Mouse (Mus musculus): Measurements from ENCODE around the gene Nrd1. TPM values are rescaled to one million over a fixed set of nuclear protein-coding genes. Genes with fewer than 3 reads are reported as not detected.

The Nrd1 gene
- polyA plus RNA-seq (2015; fragmentation: Nextera tagmentation; extraction: Ambion mirVana): 70.7 and 75.1 TPM in 2 replicates

DNA sequence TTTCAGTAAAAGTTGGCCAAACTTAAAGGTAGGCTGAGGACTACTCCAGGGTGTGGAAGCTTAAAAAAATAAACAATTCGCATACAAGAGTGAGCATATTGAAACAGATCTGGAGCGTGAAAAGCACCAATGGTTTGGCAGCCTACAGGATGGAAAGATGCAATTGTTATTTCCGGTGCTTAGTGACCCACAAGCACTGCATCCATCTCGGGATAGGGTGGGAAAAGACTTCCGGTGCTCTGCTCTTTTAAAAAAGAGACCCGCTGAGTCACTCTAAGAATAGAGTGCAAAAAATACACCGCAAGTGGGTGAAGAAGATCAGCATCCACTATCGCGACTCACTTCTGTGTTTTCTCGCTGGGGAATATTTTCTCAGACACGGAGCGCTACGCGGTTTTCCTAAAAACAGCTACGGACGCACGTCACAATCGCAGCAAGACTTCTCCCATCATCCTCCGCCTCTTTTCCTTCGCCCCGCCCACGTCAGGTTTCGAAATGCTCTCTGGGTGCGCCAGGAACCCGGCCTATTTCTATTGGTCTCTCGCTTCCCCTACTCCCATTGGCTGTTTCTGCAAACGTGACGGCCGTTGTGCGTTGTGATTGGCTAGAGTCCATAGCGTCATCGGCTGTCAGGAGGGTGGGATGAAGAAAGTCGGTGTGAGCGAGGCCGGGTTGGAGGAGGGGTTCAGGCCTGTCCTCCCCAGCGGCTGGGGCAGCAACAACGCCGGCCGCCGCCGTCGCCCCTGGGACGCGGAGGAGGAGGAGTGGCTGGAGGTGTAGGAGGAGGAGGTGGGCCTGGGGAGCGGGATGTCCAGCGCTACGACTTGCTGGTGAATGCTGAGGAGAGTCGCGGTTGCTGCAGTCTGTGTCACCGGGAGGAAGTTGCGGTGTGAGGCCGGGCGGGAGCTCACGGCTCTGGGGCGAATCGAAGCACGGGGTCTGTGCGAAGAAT lies at the start of gene Nrd1:
TSS of gene Nrd1 (plus strand) at position 657 of the 952 bp plus-strand sequence.
- peak within 1 kb of the TSS; percentile 92 for H3K4me2 ChIP-seq
- peak within 1 kb of the TSS; percentile 91 for H3K27ac ChIP-seq (replicated peaks)
- peaks cover 35% of the 10 kb centered on the region for H3K4me1 ChIP-seq
- H3K27me3 ChIP-seq (replicated peaks): no peaks in the 10 kb centered on the region; the same call in 1 of the 2 replicates
- WGBS: under 1% methylated on average over 58 of the region's 58 CpGs
- ATAC-seq (ENCODE audit: low FRiP score): peak; percentile 100
- peak within 1 kb of the TSS; percentile 83 for H3K9ac ChIP-seq (replicated peaks)
- H3K9me3 ChIP-seq (replicated peaks): no peaks in the 10 kb centered on the region
- H3K4me3 ChIP-seq (replicated peaks): peak within 1 kb of the TSS; percentile 84
- H3K36me3 ChIP-seq: no peaks in the 10 kb centered on the region

DNA sequence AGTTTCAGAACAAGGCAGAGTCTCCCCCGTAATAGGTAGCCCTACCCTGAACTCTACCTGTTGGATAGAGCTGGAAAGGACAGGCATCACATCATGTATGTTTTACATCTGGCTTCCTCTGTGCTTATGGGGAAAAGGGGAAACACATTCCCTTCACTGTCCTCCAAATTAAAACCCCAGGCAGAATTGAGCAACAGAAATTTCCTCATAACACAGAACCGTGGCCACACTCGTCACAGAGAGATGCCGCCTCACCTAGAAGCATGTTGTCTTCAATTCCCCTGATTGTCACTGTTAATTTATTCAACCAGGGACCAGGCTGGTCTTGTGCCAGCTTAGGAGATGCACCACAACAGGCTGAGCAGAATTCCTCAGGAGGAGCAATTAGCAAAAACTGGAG lies 48.8 kb upstream of the Nrd1 start:
- no peak overlapping the region for H3K27ac ChIP-seq (replicated peaks)
- H3K9ac ChIP-seq (replicated peaks): no peak overlapping the region
- H3K36me3 ChIP-seq: no peaks in the 10 kb centered on the region
- no peak overlapping the region for H3K4me3 ChIP-seq (replicated peaks)
- no peak overlapping the region for H3K4me2 ChIP-seq
- 86% methylated on average over 4 of the region's 4 CpGs for WGBS
- no peaks in the 10 kb centered on the region for H3K4me1 ChIP-seq
- no peaks in the 10 kb centered on the region for H3K9me3 ChIP-seq (replicated peaks)
- no peaks in the 10 kb centered on the region for H3K27me3 ChIP-seq (replicated peaks)
- no peak for ATAC-seq (ENCODE audit: low FRiP score)

GRCm38 (mm10) chr4:108959696-108960095 lies 40.8 kb upstream of the Nrd1 start:
- WGBS: 85% methylated on average over 3 of the region's 3 CpGs
- Histone ChIP-seq H3K4me3 (replicated peaks) (no peak overlapping the region), H3K4me2 (no peak overlapping the region), H3K27ac (replicated peaks) (no peak overlapping the region), H3K9ac (replicated peaks) (no peak overlapping the region), H3K27me3 (replicated peaks) (no peaks in the 10 kb centered on the region), H3K4me1 (no peaks in the 10 kb centered on the region), H3K9me3 (replicated peaks) (no peaks in the 10 kb centered on the region), H3K36me3 (no peaks in the 10 kb centered on the region)
- ATAC-seq (ENCODE audit: low FRiP score): no peak

GRCm38 (mm10) chr4:108960619-108961460 lies 39.6 kb upstream of the Nrd1 start:
- Histone ChIP-seq H3K4me3 (replicated peaks) (no peak overlapping the region), H3K9me3 (replicated peaks) (no peaks in the 10 kb centered on the region), H3K27me3 (replicated peaks) (no peaks in the 10 kb centered on the region), H3K36me3 (no peaks in the 10 kb centered on the region), H3K27ac (replicated peaks) (no peak overlapping the region), H3K9ac (replicated peaks) (no peak overlapping the region), H3K4me2 (no peak overlapping the region), H3K4me1 (no peaks in the 10 kb centered on the region)
- WGBS: 86% methylated on average over 4 of the region's 4 CpGs
- ATAC-seq (ENCODE audit: low FRiP score): no peak

- H3K9ac ChIP-seq (replicated peaks): no peak overlapping the region
- ATAC-seq (ENCODE audit: low FRiP score): no peak
- no peak overlapping the region for H3K4me3 ChIP-seq (replicated peaks)
- H3K36me3 ChIP-seq: no peaks in the 10 kb centered on the region
- no peaks in the 10 kb centered on the region for H3K9me3 ChIP-seq (replicated peaks)
- H3K4me1 ChIP-seq: no peaks in the 10 kb centered on the region
- H3K27me3 ChIP-seq (replicated peaks): no peaks in the 10 kb centered on the region
- H3K4me2 ChIP-seq: no peak overlapping the region
- 70% methylated on average over 6 of the region's 6 CpGs for WGBS
- H3K27ac ChIP-seq (replicated peaks): no peak overlapping the region
These were observed 37.4 kb upstream of the Nrd1 start for GRCm38 (mm10) chr4:108963017-108963416.

GRCm38 (mm10) chr4:108969517-108969916 lies 30.9 kb upstream of the Nrd1 start:
- no peaks in the 10 kb centered on the region for H3K9me3 ChIP-seq (replicated peaks)
- H3K27ac ChIP-seq (replicated peaks): no peak overlapping the region
- no peak overlapping the region for H3K4me2 ChIP-seq
- H3K4me1 ChIP-seq: no peaks in the 10 kb centered on the region
- no peak overlapping the region for H3K4me3 ChIP-seq (replicated peaks)
- WGBS: 76% methylated on average over 3 of the region's 3 CpGs
- no peaks in the 10 kb centered on the region for H3K36me3 ChIP-seq
- ATAC-seq (ENCODE audit: low FRiP score): no peak
- no peak overlapping the region for H3K9ac ChIP-seq (replicated peaks)
- no peaks in the 10 kb centered on the region for H3K27me3 ChIP-seq (replicated peaks)

GRCm38 (mm10) chr4:108971054-108971453 lies 29.4 kb upstream of the Nrd1 start:
- Histone ChIP-seq H3K9me3 (replicated peaks) (no peaks in the 10 kb centered on the region), H3K36me3 (no peaks in the 10 kb centered on the region), H3K27ac (replicated peaks) (no peak overlapping the region), H3K4me1 (no peaks in the 10 kb centered on the region), H3K4me2 (no peak overlapping the region), H3K4me3 (replicated peaks) (no peak overlapping the region), H3K27me3 (replicated peaks) (no peaks in the 10 kb centered on the region), H3K9ac (replicated peaks) (no peak overlapping the region)
- no peak for ATAC-seq (ENCODE audit: low FRiP score)
- 81% methylated on average over 5 of the region's 5 CpGs for WGBS

DNA sequence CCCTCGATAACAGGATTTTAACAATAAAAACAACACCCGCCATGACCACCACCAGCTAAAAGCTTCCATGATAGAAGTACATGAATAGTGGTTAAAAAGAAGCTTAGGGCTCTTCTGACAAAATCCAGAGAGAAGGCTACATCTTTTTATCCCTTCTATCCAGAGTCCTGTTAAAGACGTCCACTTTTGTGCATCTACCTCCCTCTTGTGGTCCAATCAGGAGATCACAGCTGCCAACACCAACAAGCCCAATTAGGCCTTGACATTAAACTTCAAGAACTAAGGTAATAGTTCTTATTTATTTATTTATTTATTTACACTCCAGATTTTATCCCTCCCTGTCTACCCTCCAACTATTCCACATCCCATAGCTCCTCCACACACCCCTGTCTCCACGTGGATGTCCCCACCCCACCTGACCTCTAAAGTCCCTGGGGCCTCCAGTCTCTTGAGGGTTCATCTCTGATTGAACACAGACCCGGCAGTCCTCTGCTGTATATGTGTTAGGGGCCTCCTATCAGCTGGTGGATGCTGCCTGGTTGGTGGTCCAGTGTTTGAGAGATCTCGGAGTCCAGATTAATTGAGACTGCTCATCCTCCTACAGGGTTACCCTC lies 23.9 kb upstream of the Nrd1 start:
- no peaks in the 10 kb centered on the region for H3K9me3 ChIP-seq (replicated peaks)
- H3K27me3 ChIP-seq (replicated peaks): no peaks in the 10 kb centered on the region
- no peaks in the 10 kb centered on the region for H3K36me3 ChIP-seq
- no peak overlapping the region for H3K4me2 ChIP-seq
- WGBS: 52% methylated on average over 6 of the region's 6 CpGs
- H3K4me1 ChIP-seq: no peaks in the 10 kb centered on the region
- no peak overlapping the region for H3K27ac ChIP-seq (replicated peaks)
- no peak; the same call in 1 of the 2 replicates for ATAC-seq (ENCODE audit: low FRiP score)
- H3K9ac ChIP-seq (replicated peaks): no peak overlapping the region
- H3K4me3 ChIP-seq (replicated peaks): no peak overlapping the region

- H3K9ac ChIP-seq (replicated peaks): no peak overlapping the region
- WGBS: 92% methylated on average over 1 of the region's 1 CpGs
These were observed 13.5 kb upstream of the Nrd1 start for GRCm38 (mm10) chr4:108986833-108987472.

DNA sequence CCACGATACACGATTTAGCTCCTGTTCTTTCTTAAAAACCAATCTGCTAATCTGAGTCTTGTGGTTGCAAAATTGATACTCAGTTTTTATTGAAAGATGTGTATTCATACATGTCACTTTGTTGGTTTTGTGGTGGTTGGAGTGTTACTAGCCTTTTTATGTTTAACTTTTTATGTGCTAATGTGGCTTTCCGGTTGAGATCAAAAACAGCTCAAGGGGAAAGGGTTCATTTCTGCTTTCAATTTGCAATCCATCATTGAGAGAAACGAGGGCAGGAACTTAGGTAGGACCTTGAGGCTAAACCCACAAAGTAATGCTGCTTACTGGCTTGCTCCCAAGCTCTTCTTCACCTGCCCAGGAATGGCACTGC lies 13.0 kb upstream of the Nrd1 start:
- H3K4me3 ChIP-seq (replicated peaks): no peak overlapping the region
- H3K36me3 ChIP-seq: no peaks in the 10 kb centered on the region
- H3K4me2 ChIP-seq: no peak overlapping the region
- H3K27ac ChIP-seq (replicated peaks): no peak overlapping the region
- H3K9ac ChIP-seq (replicated peaks): no peak overlapping the region
- H3K27me3 ChIP-seq (replicated peaks): no peaks in the 10 kb centered on the region
- no peaks in the 10 kb centered on the region for H3K4me1 ChIP-seq
- no peak for ATAC-seq (ENCODE audit: low FRiP score)
- H3K9me3 ChIP-seq (replicated peaks): no peaks in the 10 kb centered on the region
- WGBS: 80% methylated on average over 4 of the region's 4 CpGs

More at GRCm38 (mm10) chr4:108986833-108987472, 13.5 kb upstream of the Nrd1 start:
- no peaks in the 10 kb centered on the region for H3K36me3 ChIP-seq
- H3K4me2 ChIP-seq: no peak overlapping the region
- no peak overlapping the region for H3K27ac ChIP-seq (replicated peaks)
- H3K27me3 ChIP-seq (replicated peaks): no peaks in the 10 kb centered on the region
- no peak for ATAC-seq (ENCODE audit: low FRiP score)
- H3K9me3 ChIP-seq (replicated peaks): no peaks in the 10 kb centered on the region
- no peaks in the 10 kb centered on the region for H3K4me1 ChIP-seq
- H3K4me3 ChIP-seq (replicated peaks): no peak overlapping the region

- WGBS: 79% methylated on average over 2 of the region's 2 CpGs
These were observed 11.0 kb upstream of the Nrd1 start for GRCm38 (mm10) chr4:108989430-108989829.

More at GRCm38 (mm10) chr4:108989430-108989829, 11.0 kb upstream of the Nrd1 start:
- Histone ChIP-seq H3K9ac (replicated peaks) (no peak overlapping the region), H3K27me3 (replicated peaks) (no peaks in the 10 kb centered on the region), H3K4me3 (replicated peaks) (no peak overlapping the region), H3K27ac (replicated peaks) (no peak overlapping the region), H3K4me1 (no peaks in the 10 kb centered on the region), H3K4me2 (no peak overlapping the region), H3K9me3 (replicated peaks) (no peaks in the 10 kb centered on the region), H3K36me3 (no peaks in the 10 kb centered on the region)
- no peak for ATAC-seq (ENCODE audit: low FRiP score)

Measured in neural tube, embryonic 15.5 days (tissue).